Mouse (Mus musculus) lung, postnatal 0 days (tissue): ENCODE data around the gene Apaf1. TPM values are rescaled to one million over a fixed set of nuclear protein-coding genes. Genes with fewer than 3 reads are reported as not detected.

Experiments used
- ATAC-seq: fragments of 200-750 bp; cut with Nextera tagmentation; 2 replicates; pipeline ENCODE4 v1.8.0; 2017; ENCODE audit warnings: moderate library complexity
- DNase-seq: peaks from one replicate; pipeline ENCODE4 v3.0.0-alpha.2; 2016; ENCODE audit warnings: low spot score
- H3K27ac ChIP-seq: fragments of 300-500 bp; sonication (generic); 2 replicates; pipeline ENCODE4 v1.5.1; 2014; ENCODE audit warnings: antibody characterized with exemption, mild to moderate bottlenecking, low read length, mixed read lengths
- H3K27me3 ChIP-seq: fragments of 300-500 bp; sonication (generic); replicated peaks from 2 replicates; pipeline ENCODE4 v1.6.1; 2014; ENCODE audit warnings: low read length, mixed read lengths; ENCODE audit not compliant: insufficient read depth
- H3K36me3 ChIP-seq: fragments of 300-500 bp; sonication (generic); 2 replicates; pipeline ENCODE4 v1.6.1; 2014; ENCODE audit warnings: low read length, mixed read lengths; ENCODE audit not compliant: insufficient read depth
- H3K4me1 ChIP-seq: fragments of 300-500 bp; sonication (generic); 2 replicates; pipeline ENCODE4 v1.6.1; 2014; ENCODE audit warnings: antibody characterized with exemption, low read depth, low read length, mixed read lengths; ENCODE audit not compliant: insufficient read depth
- H3K4me2 ChIP-seq: fragments of 300-500 bp; sonication (generic); replicated peaks from 2 replicates; pipeline ENCODE4 v1.6.1; 2014; ENCODE audit warnings: low read depth, mild to moderate bottlenecking, low read length, moderate library complexity, mixed read lengths
- H3K4me3 ChIP-seq: fragments of 300-500 bp; sonication (generic); 2 replicates; pipeline ENCODE4 v1.5.1; 2014; ENCODE audit warnings: low read depth, low read length
- H3K9ac ChIP-seq: fragments of 300-500 bp; sonication (generic); replicated peaks from 2 replicates; pipeline ENCODE4 v1.6.1; 2014; ENCODE audit warnings: low read depth, mild to moderate bottlenecking
- H3K9me3 ChIP-seq: fragments of 300-500 bp; sonication (generic); 2 replicates; pipeline ENCODE4 v1.6.1; 2016; ENCODE audit warnings: low read length, mixed read lengths
- CTCF ChIP-seq: IDR thresholded peaks from 2 replicates; pipeline ENCODE4 v1.5.1; 2016; ENCODE audit warnings: antibody characterized with exemption, mild to moderate bottlenecking
- EP300 ChIP-seq: IDR thresholded peaks from 2 replicates; pipeline ENCODE4 v1.6.1; 2016; ENCODE audit warnings: antibody characterized with exemption, mild to moderate bottlenecking, control low read depth
- WGBS: fragments of 180-500 bp; shearing (Covaris S2); extraction: QIAGEN DNeasy Blood & Tissue Kit; methylation state at CpG from one replicate; pipeline ENCODE4 v1.1.7; 2014; 5-methylcytosine and 5-hydroxymethylcytosine counted together
- polyA plus RNA-seq: library from polyadenylated mRNA; unstranded; fragments of >200 nt; fragmentation: Nextera tagmentation; extraction: Ambion mirVana; gene quantifications from 2 replicates; pipeline ENCODE4 v1.2.1, GENCODE M21; 2015

The Apaf1 gene
- polyA plus RNA-seq, 1 experiment from 2014 or later = 14.3 TPM

DNA sequence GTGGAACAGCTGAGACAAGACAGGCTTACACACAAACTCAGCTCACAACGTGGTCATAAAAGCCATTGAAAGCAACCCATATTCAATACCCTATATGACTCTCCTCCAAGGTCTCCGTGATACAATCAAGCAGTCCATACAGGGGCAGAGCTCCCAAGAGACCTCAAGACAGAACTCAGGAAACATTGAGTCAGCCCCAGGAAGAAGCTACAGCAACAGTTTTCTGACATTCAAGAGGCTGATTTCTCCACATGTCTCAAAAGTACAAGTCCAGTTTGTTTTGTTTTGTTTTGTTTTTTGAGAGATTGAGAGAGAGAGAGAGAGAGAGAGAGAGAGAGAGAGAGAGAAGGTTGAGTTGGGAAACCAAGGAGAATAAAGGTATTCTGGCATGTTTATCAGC, 108.5 kb downstream of the Apaf1 start:
- H3K4me1 ChIP-seq = no peaks in the 10 kb centered on the region; the same call in 1 of the 2 replicates
- 67% methylated on average over 2 of the region's 2 CpGs for WGBS
- ATAC-seq = no peak
- H3K36me3 ChIP-seq = no peaks in the 10 kb centered on the region
- DNase-seq = no peak
- no peak overlapping the region for H3K4me2 ChIP-seq
- H3K27me3 ChIP-seq = peaks cover 11% of the 10 kb centered on the region; the same call in 1 of the 2 replicates
- no peak for TF ChIP-seq CTCF
- TF ChIP-seq EP300 = no peak
- H3K27ac ChIP-seq = no peak overlapping the region
- no peak overlapping the region for H3K9ac ChIP-seq
- no peaks in the 10 kb centered on the region for H3K9me3 ChIP-seq
- H3K4me3 ChIP-seq = no peak overlapping the region

- no peak for ATAC-seq
- peaks cover 19% of the 10 kb centered on the region; the same call in 1 of the 2 replicates for H3K27me3 ChIP-seq
Measured at GRCm38 (mm10) chr10:90970560-90970959, 112.0 kb downstream of the Apaf1 start.

GRCm38 (mm10) chr10:90969355-90970174, 113.0 kb downstream of the Apaf1 start:
- TF ChIP-seq EP300 = no peak
- TF ChIP-seq CTCF = 0 out of 2 replicates have a peak, but pooled peaks have one; percentile 7
- WGBS = 2% methylated on average over 61 of the region's 72 CpGs
- H3K27me3 ChIP-seq = peaks cover 19% of the 10 kb centered on the region; the same call in 1 of the 2 replicates
- H3K9me3 ChIP-seq = no peaks in the 10 kb centered on the region
- DNase-seq (peak; percentile 23), ATAC-seq (peak; percentile 56)
- peak overlapping the region; percentile 43 for H3K4me3 ChIP-seq
- no peaks in the 10 kb centered on the region for H3K36me3 ChIP-seq
- H3K27ac ChIP-seq = no peak overlapping the region
- H3K9ac ChIP-seq = no peak overlapping the region
- no peaks in the 10 kb centered on the region; the same call in 1 of the 2 replicates for H3K4me1 ChIP-seq
- H3K4me2 ChIP-seq = peak overlapping the region; percentile 76

More at GRCm38 (mm10) chr10:90970560-90970959, 112.0 kb downstream of the Apaf1 start:
- Histone ChIP-seq H3K4me2 (no peak overlapping the region), H3K27ac (no peak overlapping the region), H3K4me1 (no peaks in the 10 kb centered on the region; the same call in 1 of the 2 replicates), H3K9ac (no peak overlapping the region), H3K4me3 (no peak overlapping the region), H3K9me3 (no peaks in the 10 kb centered on the region), H3K36me3 (no peaks in the 10 kb centered on the region)
- 39% methylated on average over 4 of the region's 4 CpGs for WGBS
- no peak for DNase-seq
- TF ChIP-seq CTCF (no peak), EP300 (no peak)

GRCm38 (mm10) chr10:90968247-90968646, 114.3 kb downstream of the Apaf1 start:
- Histone ChIP-seq H3K27ac (no peak overlapping the region), H3K9me3 (no peaks in the 10 kb centered on the region), H3K4me2 (no peak overlapping the region), H3K36me3 (no peaks in the 10 kb centered on the region), H3K9ac (no peak overlapping the region), H3K27me3 (peaks cover 19% of the 10 kb centered on the region; the same call in 1 of the 2 replicates), H3K4me1 (no peaks in the 10 kb centered on the region; the same call in 1 of the 2 replicates), H3K4me3 (no peak overlapping the region)
- 91% methylated on average over 10 of the region's 10 CpGs for WGBS
- ATAC-seq (no peak), DNase-seq (no peak)
- TF ChIP-seq EP300 (no peak), CTCF (no peak)

- WGBS = 11% methylated on average over 7 of the region's 9 CpGs
- Histone ChIP-seq H3K4me1 (no peaks in the 10 kb centered on the region; the same call in 1 of the 2 replicates), H3K36me3 (no peaks in the 10 kb centered on the region), H3K4me2 (no peak overlapping the region), H3K9me3 (no peaks in the 10 kb centered on the region), H3K9ac (no peak overlapping the region), H3K27ac (no peak overlapping the region), H3K4me3 (no peak overlapping the region), H3K27me3 (peaks cover 19% of the 10 kb centered on the region; the same call in 1 of the 2 replicates)
- no peak for DNase-seq
- TF ChIP-seq EP300 = no peak
- TF ChIP-seq CTCF = no peak
- peak; percentile 43 for ATAC-seq
Measured at GRCm38 (mm10) chr10:90966821-90967220, 115.7 kb downstream of the Apaf1 start.

- Histone ChIP-seq H3K27ac (no peak overlapping the region), H3K36me3 (no peaks in the 10 kb centered on the region), H3K4me2 (no peak overlapping the region), H3K27me3 (peaks cover 19% of the 10 kb centered on the region; the same call in 1 of the 2 replicates), H3K9ac (no peak overlapping the region), H3K4me1 (no peaks in the 10 kb centered on the region; the same call in 1 of the 2 replicates), H3K9me3 (no peaks in the 10 kb centered on the region), H3K4me3 (no peak overlapping the region)
- ATAC-seq (no peak), DNase-seq (no peak)
- WGBS = 58% methylated on average over 14 of the region's 14 CpGs
- TF ChIP-seq CTCF (no peak), EP300 (no peak)
Measured at GRCm38 (mm10) chr10:90965671-90966315, 116.8 kb downstream of the Apaf1 start.
